Mouse (Mus musculus) erythroblast, embryonic 14.5 days (primary cell): ENCODE results near the gene Atp5f1.

Experiments used
- GATA1 ChIP-seq: IDR thresholded peaks from 2 replicates; pipeline ENCODE4 v1.6.1; 2012; ENCODE audit warnings: low read length, inconsistent platforms, mixed read lengths
- TAL1 ChIP-seq: IDR thresholded peaks from 3 replicates; pipeline ENCODE4 v1.6.1; 2012; ENCODE audit warnings: low read length, inconsistent platforms, mixed read lengths

GRCm38 (mm10) chr3:105928195-105928569 lies 31.7 kb downstream of the Atp5f1 start:
- no peak for TF ChIP-seq TAL1
- TF ChIP-seq GATA1: no peak
